Mouse (Mus musculus) thymus, adult 18-20 months (tissue): ENCODE measurements around the gene Mis12.

Experiments used
- DNase-seq, 2 experiments: peaks; one replicate each; pipeline ENCODE4 v3.0.0; 2022; ENCODE audit warnings: mixed read lengths in 2 of 2

Gene Mis12

DNA sequence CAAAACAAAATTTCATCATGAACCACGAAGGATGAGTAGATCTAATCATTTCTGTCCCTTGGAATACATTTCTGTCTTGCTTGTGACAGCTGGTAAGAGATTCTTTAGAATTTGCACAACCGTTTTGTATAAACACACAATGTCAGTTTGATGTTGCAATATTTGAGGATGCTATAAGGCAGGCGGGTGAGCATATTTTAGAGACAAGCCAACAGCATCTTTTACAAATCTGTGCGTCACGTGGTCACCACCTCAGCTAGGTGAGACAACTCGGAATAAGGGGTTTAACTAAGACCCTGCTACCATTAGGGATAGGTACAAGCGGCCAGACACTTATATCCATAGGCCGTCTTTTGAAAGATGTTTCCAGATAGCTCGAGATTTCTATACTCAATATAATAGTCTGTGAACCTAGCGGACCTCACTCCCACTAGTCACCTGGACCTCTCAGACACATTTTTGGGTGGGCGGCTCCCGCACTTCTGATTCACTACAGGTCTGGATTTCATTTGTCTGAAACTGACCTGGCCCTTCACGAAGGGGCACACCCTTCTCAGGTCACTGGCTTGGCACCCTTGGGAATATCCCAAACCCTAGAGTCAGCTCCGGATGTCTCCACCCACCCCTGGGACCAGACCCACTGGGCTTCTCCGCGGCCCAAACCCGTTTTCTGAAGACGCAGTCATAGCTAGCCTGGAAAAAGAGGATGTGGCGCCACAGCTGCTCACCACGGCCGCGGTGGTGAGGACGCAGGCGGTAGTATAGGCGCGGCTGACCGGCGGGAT lies 803 bp upstream of the Mis12 start:
- no peak for DNase-seq

DNA sequence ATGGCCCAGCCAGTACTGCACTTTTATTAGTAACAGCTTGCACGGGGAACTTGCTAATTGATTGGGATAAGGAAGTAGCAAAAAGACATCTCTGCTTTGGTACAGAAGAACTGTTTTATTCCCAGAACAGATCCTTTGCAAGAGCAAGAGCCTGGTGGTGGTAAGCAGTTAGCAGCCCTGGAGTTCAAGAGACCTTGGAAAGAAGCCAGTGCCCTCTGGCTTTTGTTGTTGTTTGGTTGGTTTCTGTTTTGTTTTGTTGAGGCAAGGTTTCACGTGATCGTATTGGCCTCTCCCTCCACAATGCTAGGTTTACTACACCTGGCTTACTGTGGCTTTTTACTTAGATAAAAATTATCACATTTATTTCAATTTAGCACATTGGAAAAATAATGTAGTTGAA lies 8.9 kb downstream of the Mis12 start:
- no peak for DNase-seq

DNA sequence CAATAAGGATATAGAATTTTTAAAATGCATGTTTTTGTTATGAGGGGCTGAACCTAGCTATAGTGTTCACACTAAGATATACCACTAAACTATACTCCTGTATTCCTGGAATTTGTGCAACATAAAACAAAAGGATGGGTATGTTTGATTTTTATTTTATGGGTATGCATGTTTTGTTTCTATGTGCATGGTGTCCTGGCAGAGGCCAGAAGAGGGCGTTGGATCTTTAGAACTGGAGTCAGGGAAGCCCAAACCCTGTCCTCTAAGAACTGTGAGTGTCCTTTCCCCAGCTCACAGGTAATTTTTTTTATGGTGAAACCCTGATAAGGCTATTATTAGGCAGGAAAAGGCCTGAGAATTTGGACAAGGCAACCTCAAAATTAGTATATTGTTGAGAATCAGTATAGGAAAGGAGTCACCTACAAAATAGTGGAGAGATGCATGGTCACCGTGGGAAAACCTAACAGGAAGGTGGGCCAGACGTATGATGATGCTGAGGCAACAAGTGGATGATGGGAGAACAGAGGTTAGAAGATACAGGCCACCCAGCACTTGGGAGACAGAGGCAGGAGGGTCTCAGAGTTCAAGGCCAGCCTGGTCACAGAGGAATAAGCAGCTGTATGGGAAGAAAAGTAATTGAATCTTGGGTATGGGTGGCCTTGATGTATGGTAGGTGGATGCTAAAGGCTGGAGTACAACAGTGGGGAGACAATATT lies 10.2 kb downstream of the Mis12 start:
- DNase-seq: no peak

DNA sequence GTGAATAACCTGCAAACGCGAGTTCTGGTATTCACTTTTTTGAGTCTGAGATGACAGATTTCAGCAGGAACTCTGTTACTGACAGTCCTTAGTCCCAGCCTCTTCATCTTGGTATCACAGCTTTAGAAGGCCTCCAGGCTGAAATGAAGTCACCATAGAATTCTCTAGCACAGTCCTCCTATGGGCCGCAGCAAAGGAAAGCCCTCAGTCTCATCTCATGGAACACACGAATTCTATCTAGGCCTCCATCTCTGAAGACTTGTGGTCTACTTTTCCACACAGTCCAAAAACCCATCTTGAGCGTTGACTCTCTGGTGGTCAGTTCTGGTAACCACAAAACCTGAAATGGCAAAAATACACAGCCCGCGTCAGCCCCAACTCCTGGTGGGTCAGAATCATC lies 12.7 kb downstream of the Mis12 start:
- DNase-seq: no peak

DNA sequence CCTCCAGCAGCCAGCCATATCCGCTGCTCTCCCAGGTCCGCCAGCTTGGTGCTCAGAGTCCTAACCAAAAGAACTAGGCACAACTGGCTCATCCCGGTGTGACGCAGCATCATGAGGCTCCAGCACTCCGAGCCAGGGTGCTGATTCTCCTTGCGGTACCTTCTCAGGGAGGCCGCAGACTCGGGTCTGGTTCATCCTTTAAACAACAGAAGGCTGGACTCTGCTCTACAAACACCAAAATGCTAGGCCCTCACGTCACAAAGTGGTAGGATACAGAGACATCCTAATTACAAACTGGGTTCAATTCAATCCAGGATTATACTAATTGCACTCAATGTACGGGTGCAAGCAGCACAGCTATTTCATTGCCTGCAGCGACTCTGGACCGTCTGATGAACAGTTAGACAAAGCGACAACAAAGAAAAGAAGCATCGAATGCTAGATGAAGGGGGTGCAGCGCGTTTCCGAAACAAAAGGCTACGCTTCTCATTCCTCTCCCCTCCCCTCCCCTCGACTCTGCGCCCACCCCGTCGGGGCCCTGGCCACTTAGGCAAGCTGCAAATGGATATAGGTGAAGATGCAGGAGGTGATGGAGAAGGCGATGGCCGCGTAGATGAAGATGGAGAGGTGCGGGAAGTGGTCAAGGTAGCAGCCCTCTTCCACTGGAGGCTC lies 13.2 kb downstream of the Mis12 start:
- no peak for DNase-seq

DNA sequence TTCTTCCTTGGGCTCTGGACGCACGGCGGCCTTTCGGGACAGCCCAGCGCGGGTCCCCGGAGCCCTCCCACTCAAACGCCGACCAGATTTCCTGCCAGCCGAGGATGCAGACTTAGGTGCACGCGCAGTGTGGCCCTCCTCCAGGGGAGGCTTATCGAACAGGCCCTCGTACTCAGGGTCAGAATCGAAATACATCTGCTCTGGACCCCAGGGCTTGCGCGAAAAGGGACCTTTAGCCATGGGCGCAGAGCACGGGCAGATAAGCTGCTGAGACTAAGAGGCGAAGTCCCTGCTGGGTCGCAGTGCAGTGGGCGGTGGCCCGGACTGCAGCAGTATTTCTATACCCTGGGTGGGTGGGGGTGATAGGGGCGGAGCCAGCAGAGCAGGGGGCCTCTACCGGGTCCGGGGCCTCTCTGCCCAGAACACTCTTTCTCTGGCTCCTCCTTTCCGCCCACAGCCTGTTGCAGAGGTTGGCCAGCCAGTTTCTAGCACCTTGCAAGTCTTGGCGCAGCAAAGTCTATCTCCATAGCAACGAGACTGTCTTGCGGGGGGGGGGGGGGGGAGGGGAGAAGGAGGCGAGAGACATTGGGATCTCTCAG lies 13.9 kb downstream of the Mis12 start, which contains the start of gene 6330403K07Rik:
Gene 6330403K07Rik, minus strand, starts transcription at position 351 of the 599 bp plus-strand sequence.
- DNase-seq: no peak

DNA sequence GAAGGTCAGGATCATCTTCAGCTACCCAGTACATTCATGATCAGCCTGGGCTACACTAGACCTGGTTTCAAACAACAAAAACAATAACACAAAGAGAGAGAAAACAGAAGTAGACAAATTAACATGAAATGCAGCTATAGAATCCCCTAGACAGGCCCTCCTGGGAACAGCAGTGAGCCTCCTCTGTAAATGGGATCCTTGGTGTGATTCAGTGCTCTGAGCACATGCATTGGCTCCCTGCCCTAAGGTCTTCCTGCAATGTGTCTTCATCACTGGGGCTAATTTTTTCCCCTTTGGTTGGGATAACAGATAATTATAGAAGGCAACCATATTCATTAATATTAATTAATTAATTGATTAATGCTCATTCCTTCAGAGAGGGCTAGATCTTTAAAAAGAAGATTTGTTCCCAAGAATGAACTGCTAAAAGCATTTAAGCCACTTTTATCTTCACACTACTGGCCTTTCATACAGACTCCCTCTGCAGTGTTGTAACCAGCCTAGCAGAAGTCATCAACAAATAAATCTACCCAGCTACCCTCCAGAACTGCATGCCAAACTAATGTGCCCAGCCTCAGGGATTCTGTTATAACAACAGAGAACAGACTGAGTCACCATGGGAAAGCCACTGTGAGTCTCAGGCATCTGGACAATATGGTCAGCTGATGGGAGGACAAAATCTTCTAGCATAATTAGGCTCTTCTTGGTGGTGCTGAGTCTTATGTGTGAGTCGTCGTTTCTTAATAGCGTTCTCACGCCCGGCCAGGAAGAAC lies 20.3 kb downstream of the Mis12 start:
- no peak for DNase-seq

DNA sequence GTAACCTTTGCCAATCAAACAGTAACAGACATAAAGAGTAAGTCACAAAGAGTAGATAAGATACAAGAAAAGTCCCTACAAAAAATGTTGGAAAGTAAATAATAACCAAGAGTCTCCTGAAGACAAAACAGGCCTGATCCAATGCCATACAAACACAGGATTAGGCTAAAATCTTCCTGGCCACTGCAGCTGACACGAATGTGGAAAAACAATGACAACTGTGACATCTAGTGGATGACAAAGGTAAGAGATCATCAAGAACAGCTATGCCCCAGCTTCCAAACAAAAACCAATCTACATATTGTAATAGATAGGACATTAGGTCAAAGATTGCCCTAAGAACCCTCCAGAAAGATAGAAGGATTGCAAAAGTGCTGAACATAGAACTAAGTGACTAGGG lies 33.1 kb downstream of the Mis12 start:
- DNase-seq: no peak

DNA sequence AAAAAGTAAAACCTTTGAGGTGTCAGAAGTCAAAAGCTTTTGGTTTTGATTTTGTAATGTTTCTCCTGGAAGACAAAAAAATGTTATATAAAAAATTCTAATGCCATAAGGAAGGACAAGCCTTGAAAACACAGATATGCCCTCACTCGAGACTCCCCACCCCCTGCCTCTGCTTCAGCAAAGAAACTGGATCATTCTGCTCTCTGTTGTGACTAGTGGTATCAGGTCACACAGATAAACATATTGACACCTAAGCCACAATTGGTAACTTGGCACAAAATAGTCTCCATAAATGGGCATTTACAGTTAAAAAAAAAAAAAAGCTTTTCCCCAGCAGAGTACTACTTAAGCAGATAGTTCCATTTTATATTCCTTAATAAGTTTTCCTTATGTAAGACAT lies 56.9 kb downstream of the Mis12 start:
- DNase-seq: no peak
